In genomic region chrX:101929131-101929530, GRCm38 (mm10) we compare ENCODE assay signal across 16 mouse cellular contexts.
DNase-seq lines count a peak whose midpoint lies in the region; ATAC-seq and TF ChIP-seq lines count a peak whose summit lies in the region.
"Had no signal": no experiment of that assay in that cellular context is flagged by ENCODE, and none has a peak within 500 bp of the region (broad histone marks: within the 10 kb centered on the region; RNA-seq: fewer than 3 reads in every experiment).

No protein-coding gene starts in this region.

- H3K9me3 ChIP-seq in hindbrain, embryonic 14.5 days (ENCODE audit: control insufficient read depth, low read length), result no peaks in the 10 kb centered on the region
- H3K9me3 ChIP-seq in hindbrain, embryonic 10.5 days, result no peaks in the 10 kb centered on the region
- no peaks in the 10 kb centered on the region for H3K9me3 ChIP-seq in neural tube, embryonic 14.5 days (ENCODE audit: control insufficient read depth, low read length)
- no peaks in the 10 kb centered on the region for H3K9me3 ChIP-seq in hindbrain, embryonic 16.5 days (ENCODE audit: control insufficient read depth, low read length)
- H3K9me3 ChIP-seq: embryonic facial prominence, embryonic 12.5 days; heart, embryonic 12.5 days had no signal

- H3K4me3 ChIP-seq in hindbrain, embryonic 14.5 days (replicated peaks; ENCODE audit: low read length), result no peak overlapping the region
- H3K4me3 ChIP-seq in hindbrain, embryonic 10.5 days, result no peak overlapping the region
- no peak overlapping the region for H3K4me3 ChIP-seq in neural tube, embryonic 14.5 days (ENCODE audit: low read depth, low read length)
- H3K4me3 ChIP-seq in hindbrain, embryonic 16.5 days (ENCODE audit: low read length), result no peak overlapping the region
- H3K4me3 ChIP-seq in thymus, adult 2 months (ENCODE audit: control insufficient read depth, insufficient read depth, low read length), result no peak overlapping the region
- H3K4me3 ChIP-seq: embryonic facial prominence, embryonic 12.5 days; heart, embryonic 12.5 days had no signal

- peak; percentile 37 for DNase-seq in cerebellum, adult 9-11 months
- DNase-seq in cerebellum, postnatal 36 days, result no peak
- peak; percentile 29 for DNase-seq in hindbrain, embryonic 14.5 days (ENCODE audit: low spot score)
- DNase-seq in hindbrain, embryonic 10.5 days (ENCODE audit: low spot score), result no peak
- DNase-seq in neural tube, embryonic 10.5 days (ENCODE audit: extremely low spot score, low spot score), result no peak
- DNase-seq in thymus, adult 2 months, result no peak
- DNase-seq: adrenal gland, postnatal 36 days; layer of hippocampus, postnatal 36 days; retina, postnatal 1 day; spleen, adult 18-20 months; thymus, postnatal 25 days had no signal

- H3K36me3 ChIP-seq in hindbrain, embryonic 14.5 days (replicated peaks; ENCODE audit: control insufficient read depth, insufficient read depth), result no peaks in the 10 kb centered on the region
- no peaks in the 10 kb centered on the region for H3K36me3 ChIP-seq in hindbrain, embryonic 10.5 days
- H3K36me3 ChIP-seq in neural tube, embryonic 14.5 days (ENCODE audit: control insufficient read depth, insufficient read depth, low read length), result no peaks in the 10 kb centered on the region
- no peaks in the 10 kb centered on the region for H3K36me3 ChIP-seq in hindbrain, embryonic 16.5 days (ENCODE audit: control insufficient read depth, insufficient read depth, low read length)
- no peaks in the 10 kb centered on the region for H3K36me3 ChIP-seq in thymus, adult 2 months (ENCODE audit: control insufficient read depth, insufficient read depth, low read length)
- H3K36me3 ChIP-seq: embryonic facial prominence, embryonic 12.5 days; heart, embryonic 12.5 days had no signal

- no peak overlapping the region for H3K4me2 ChIP-seq in hindbrain, embryonic 14.5 days (replicated peaks)
- H3K4me2 ChIP-seq in neural tube, embryonic 14.5 days (ENCODE audit: low read depth, low read length), result no peak overlapping the region
- no peak overlapping the region for H3K4me2 ChIP-seq in hindbrain, embryonic 16.5 days (ENCODE audit: low read length)
- H3K4me2 ChIP-seq: embryonic facial prominence, embryonic 12.5 days; heart, embryonic 12.5 days had no signal

- no peak for TF ChIP-seq CTCF in thymus, adult 2 months (IDR thresholded peaks at IDR 0.05; ENCODE audit: borderline replicate concordance, control insufficient read depth, extremely low read depth, insufficient read depth, low read length, poor library complexity)

- WGBS in hindbrain, embryonic 14.5 days, result 74% methylated on average over 2 of the region's 2 CpGs
- WGBS in hindbrain, embryonic 10.5 days, result 92% methylated on average over 2 of the region's 2 CpGs
- 85% methylated on average over 2 of the region's 2 CpGs for WGBS in neural tube, embryonic 14.5 days
- 61% methylated on average over 2 of the region's 2 CpGs for WGBS in hindbrain, embryonic 16.5 days
- 89% methylated on average over 2 of the region's 2 CpGs for WGBS in thymus, adult 2 months

- TF ChIP-seq POLR2A in thymus, adult 2 months (IDR thresholded peaks at IDR 0.05; ENCODE audit: control insufficient read depth, extremely low read depth, insufficient read depth, low read length, poor library complexity), result no peak

- H3K4me1 ChIP-seq in hindbrain, embryonic 14.5 days (replicated peaks; ENCODE audit: control insufficient read depth, insufficient read depth, low read length), result no peaks in the 10 kb centered on the region
- H3K4me1 ChIP-seq in hindbrain, embryonic 10.5 days (replicated peaks), result no peaks in the 10 kb centered on the region
- no peaks in the 10 kb centered on the region for H3K4me1 ChIP-seq in neural tube, embryonic 14.5 days (ENCODE audit: control insufficient read depth, insufficient read depth, low read length)
- H3K4me1 ChIP-seq in hindbrain, embryonic 16.5 days (ENCODE audit: control insufficient read depth, insufficient read depth, low read depth, low read length), result no peaks in the 10 kb centered on the region
- H3K4me1 ChIP-seq in thymus, adult 2 months (replicated peaks; ENCODE audit: control insufficient read depth, insufficient read depth, low read length), result peaks cover 10% of the 10 kb centered on the region
- H3K4me1 ChIP-seq: embryonic facial prominence, embryonic 12.5 days; heart, embryonic 12.5 days had no signal

- ATAC-seq in hindbrain, embryonic 14.5 days (ENCODE audit: low FRiP score), result peak; percentile 79; the same call in 1 of the 2 replicates
- peak; percentile 51; the same call in 1 of the 2 replicates for ATAC-seq in neural tube, embryonic 14.5 days (ENCODE audit: low read depth)
- ATAC-seq in hindbrain, embryonic 16.5 days, result peak; percentile 95
- ATAC-seq: intestine, embryonic 16.5 days had no signal

- no peak overlapping the region for H3K27ac ChIP-seq in hindbrain, embryonic 14.5 days
- no peak overlapping the region for H3K27ac ChIP-seq in hindbrain, embryonic 10.5 days
- H3K27ac ChIP-seq in neural tube, embryonic 14.5 days (ENCODE audit: low read depth, low read length), result no peak overlapping the region
- H3K27ac ChIP-seq in hindbrain, embryonic 16.5 days (ENCODE audit: low read depth, low read length), result no peak overlapping the region
- H3K27ac ChIP-seq in thymus, adult 2 months (ENCODE audit: control insufficient read depth, insufficient read depth, low read length), result no peak overlapping the region
- H3K27ac ChIP-seq: embryonic facial prominence, embryonic 12.5 days had no signal

- H3K9ac ChIP-seq in hindbrain, embryonic 14.5 days, result no peak overlapping the region
- no peak overlapping the region for H3K9ac ChIP-seq in neural tube, embryonic 14.5 days (replicated peaks; ENCODE audit: low read depth, low read length)
- no peak overlapping the region for H3K9ac ChIP-seq in hindbrain, embryonic 16.5 days (ENCODE audit: low read depth, low read length)
- H3K9ac ChIP-seq: embryonic facial prominence, embryonic 12.5 days; heart, embryonic 12.5 days had no signal

- H3K27me3 ChIP-seq in hindbrain, embryonic 14.5 days (ENCODE audit: control insufficient read depth, insufficient read depth, low read length), result peaks cover 8% of the 10 kb centered on the region; the same call in 1 of the 2 replicates
- peaks cover 67% of the 10 kb centered on the region for H3K27me3 ChIP-seq in hindbrain, embryonic 10.5 days (ENCODE audit: insufficient read depth, poor library complexity, severe bottlenecking)
- peaks cover 2% of the 10 kb centered on the region; the same call in 1 of the 2 replicates for H3K27me3 ChIP-seq in neural tube, embryonic 14.5 days (ENCODE audit: control insufficient read depth, insufficient read depth, low read length)
- H3K27me3 ChIP-seq in hindbrain, embryonic 16.5 days (replicated peaks; ENCODE audit: control insufficient read depth, insufficient read depth, low read length), result 0 out of 2 replicates have a peak, but pooled peaks cover 3% of the 10 kb centered on the region
- no peaks in the 10 kb centered on the region for H3K27me3 ChIP-seq in thymus, adult 2 months (ENCODE audit: control insufficient read depth, insufficient read depth, low read length)

Comparison
In these comparisons a context has a peak if more than half of its experiments do, and no peak if none do; other contexts are left out.
1. DNase-seq: peak in cerebellum, adult 9-11 months (single experiment) and hindbrain, embryonic 14.5 days (single experiment); none in cerebellum, postnatal 36 days (0 of 2), hindbrain, embryonic 10.5 days (single experiment), neural tube, embryonic 10.5 days (single experiment) and thymus, adult 2 months (single experiment).
2. Peak in every context shown above with its lines, with median percentiles within 50 percentile points of each other: ATAC-seq.